ENCODE assay signal across 8 mouse cellular contexts in genomic region chr13:92130994-92131383, GRCm38 (mm10). TPM values are rescaled to one million over a fixed set of nuclear protein-coding genes. Genes with fewer than 3 reads are reported as not detected.
DNase-seq lines count a peak whose midpoint lies in the region; ATAC-seq and TF ChIP-seq lines count a peak whose summit lies in the region.

No protein-coding gene starts in this region.

- H3K4me1 ChIP-seq in lung, postnatal 0 days (ENCODE audit: insufficient read depth, low read depth, low read length), result peaks cover 4% of the 10 kb centered on the region; the same call in 1 of the 2 replicates
- peaks cover 10% of the 10 kb centered on the region for H3K4me1 ChIP-seq in embryonic facial prominence, embryonic 10.5 days
- peaks cover 4% of the 10 kb centered on the region; the same call in 1 of the 2 replicates for H3K4me1 ChIP-seq in limb, embryonic 11.5 days (ENCODE audit: control insufficient read depth, insufficient read depth, low read length)
- peaks cover 12% of the 10 kb centered on the region for H3K4me1 ChIP-seq in neural tube, embryonic 13.5 days (replicated peaks)
- H3K4me1 ChIP-seq in thymus, adult 2 months (replicated peaks; ENCODE audit: control insufficient read depth, insufficient read depth, low read length), result no peaks in the 10 kb centered on the region

- H3K9me3 ChIP-seq in lung, postnatal 0 days (ENCODE audit: low read length), result no peaks in the 10 kb centered on the region
- no peaks in the 10 kb centered on the region for H3K9me3 ChIP-seq in embryonic facial prominence, embryonic 10.5 days
- H3K9me3 ChIP-seq in limb, embryonic 11.5 days (ENCODE audit: control insufficient read depth, low read length), result no peaks in the 10 kb centered on the region
- no peaks in the 10 kb centered on the region for H3K9me3 ChIP-seq in neural tube, embryonic 13.5 days

- peak overlapping the region; percentile 49 for H3K4me3 ChIP-seq in lung, postnatal 0 days (ENCODE audit: low read depth, low read length)
- peak overlapping the region; percentile 70 for H3K4me3 ChIP-seq in embryonic facial prominence, embryonic 10.5 days
- peak overlapping the region; percentile 44 for H3K4me3 ChIP-seq in limb, embryonic 11.5 days (ENCODE audit: low read depth, low read length)
- H3K4me3 ChIP-seq in neural tube, embryonic 13.5 days, result peak overlapping the region; percentile 55
- no peak overlapping the region for H3K4me3 ChIP-seq in thymus, adult 2 months (ENCODE audit: control insufficient read depth, insufficient read depth, low read length)

- no peaks in the 10 kb centered on the region for H3K36me3 ChIP-seq in lung, postnatal 0 days (ENCODE audit: insufficient read depth, low read length)
- no peaks in the 10 kb centered on the region for H3K36me3 ChIP-seq in embryonic facial prominence, embryonic 10.5 days (replicated peaks)
- no peaks in the 10 kb centered on the region for H3K36me3 ChIP-seq in limb, embryonic 11.5 days (ENCODE audit: control insufficient read depth, insufficient read depth, low read length)
- H3K36me3 ChIP-seq in neural tube, embryonic 13.5 days, result no peaks in the 10 kb centered on the region
- no peaks in the 10 kb centered on the region for H3K36me3 ChIP-seq in thymus, adult 2 months (ENCODE audit: control insufficient read depth, insufficient read depth, low read length)

- no peak overlapping the region for H3K9ac ChIP-seq in lung, postnatal 0 days (replicated peaks; ENCODE audit: low read depth)
- no peak overlapping the region for H3K9ac ChIP-seq in limb, embryonic 11.5 days (ENCODE audit: low read length)
- peak overlapping the region; percentile 71 for H3K9ac ChIP-seq in neural tube, embryonic 13.5 days

- ATAC-seq in lung, postnatal 0 days, result 0 out of 2 replicates have a peak, but pooled peaks have one; percentile 4
- peak; percentile 65 for ATAC-seq in limb, embryonic 11.5 days (ENCODE audit: insufficient number of reproducible peaks, low FRiP score, low TSS enrichment, low read depth)
- ATAC-seq in neural tube, embryonic 13.5 days (ENCODE audit: low read depth), result peak; percentile 65

- no peak overlapping the region for H3K27ac ChIP-seq in lung, postnatal 0 days (ENCODE audit: low read length)
- H3K27ac ChIP-seq in embryonic facial prominence, embryonic 10.5 days (replicated peaks), result no peak overlapping the region
- no peak overlapping the region for H3K27ac ChIP-seq in limb, embryonic 11.5 days (replicated peaks; ENCODE audit: low read depth, low read length)
- no peak overlapping the region for H3K27ac ChIP-seq in neural tube, embryonic 13.5 days (replicated peaks)
- H3K27ac ChIP-seq in thymus, adult 2 months (ENCODE audit: control insufficient read depth, insufficient read depth, low read length), result no peak overlapping the region

- intact Hi-C loops in heart, postnatal 10 days (cut with DNase I), result no loop called here

- WGBS in lung, postnatal 0 days, result 6% methylated on average over 22 of the region's 22 CpGs
- 15% methylated on average over 22 of the region's 22 CpGs for WGBS in embryonic facial prominence, embryonic 10.5 days
- 13% methylated on average over 22 of the region's 22 CpGs for WGBS in limb, embryonic 11.5 days
- WGBS in neural tube, embryonic 13.5 days, result 12% methylated on average over 22 of the region's 22 CpGs
- 21% methylated on average over 22 of the region's 22 CpGs for WGBS in thymus, adult 2 months

- TF ChIP-seq CTCF in lung, postnatal 0 days (IDR thresholded peaks at IDR 0.05), result no peak
- no peak for TF ChIP-seq CTCF in thymus, adult 2 months (IDR thresholded peaks at IDR 0.05; ENCODE audit: borderline replicate concordance, control insufficient read depth, extremely low read depth, insufficient read depth, low read length, poor library complexity)

- no peak for TF ChIP-seq EP300 in lung, postnatal 0 days (IDR thresholded peaks at IDR 0.05)

- TF ChIP-seq POLR2A in thymus, adult 2 months (IDR thresholded peaks at IDR 0.05; ENCODE audit: control insufficient read depth, extremely low read depth, insufficient read depth, low read length, poor library complexity), result no peak

- no peak for DNase-seq in lung, postnatal 0 days (ENCODE audit: low spot score)
- no peak for DNase-seq in lung, postnatal 25 days (ENCODE audit: low spot score)
- DNase-seq in embryonic facial prominence, embryonic 10.5 days (ENCODE audit: low spot score), result peak; percentile 44
- peak; percentile 7 to 15 for DNase-seq in heart, postnatal 10 days
- DNase-seq in limb, embryonic 11.5 days (ENCODE audit: low spot score), result peak; percentile 56
- DNase-seq in thymus, adult 2 months, result no peak
- no peak for DNase-seq in spleen, postnatal 14 days (ENCODE audit: low spot score in 2 of 2)

- peak overlapping the region; percentile 86 for H3K4me2 ChIP-seq in lung, postnatal 0 days (replicated peaks; ENCODE audit: low read depth, low read length)
- peak overlapping the region; percentile 94 for H3K4me2 ChIP-seq in limb, embryonic 11.5 days (ENCODE audit: low read depth, severe bottlenecking)
- peak overlapping the region; percentile 85 for H3K4me2 ChIP-seq in neural tube, embryonic 13.5 days

- H3K27me3 ChIP-seq in lung, postnatal 0 days (replicated peaks; ENCODE audit: insufficient read depth, low read length), result no peaks in the 10 kb centered on the region; the same call in 1 of the 2 replicates
- peaks cover 45% of the 10 kb centered on the region for H3K27me3 ChIP-seq in embryonic facial prominence, embryonic 10.5 days (replicated peaks; ENCODE audit: low read depth, poor library complexity, severe bottlenecking)
- H3K27me3 ChIP-seq in limb, embryonic 11.5 days (ENCODE audit: control insufficient read depth, insufficient read depth, low read length), result peaks cover 36% of the 10 kb centered on the region
- peaks cover 44% of the 10 kb centered on the region for H3K27me3 ChIP-seq in neural tube, embryonic 13.5 days
- H3K27me3 ChIP-seq in thymus, adult 2 months (ENCODE audit: control insufficient read depth, insufficient read depth, low read length), result no peaks in the 10 kb centered on the region; the same call in 1 of the 2 replicates

RNA-seq across cellular contexts. Expression of gene Rasgrf2, which starts 0.5 kb away (rescaled TPM):
- polyA plus RNA-seq in lung, postnatal 0 days (2015; fragmentation: Nextera tagmentation; extraction: Ambion mirVana), result 4.0 and 5.3 TPM in 2 replicates
- polyA plus RNA-seq in embryonic facial prominence, embryonic 10.5 days (2016; fragmentation: Nextera tagmentation; extraction: Ambion mirVana), result 0.04 TPM in 1 of 2 replicates, not detected in the other
- 1 to 10 TPM; 2.5 to 2.6 TPM for total RNA-seq in heart, postnatal 10 days (2021)
- 0.05 TPM in 1 of 2 replicates, not detected in the other for polyA plus RNA-seq in limb, embryonic 11.5 days (2014; fragmentation: Nextera tagmentation; extraction: Ambion mirVana)
- 1.4 and 1.7 TPM in 2 replicates for polyA plus RNA-seq in neural tube, embryonic 13.5 days (2015; fragmentation: Nextera tagmentation; extraction: Ambion mirVana)
- 6.3 and 8.7 TPM in 2 replicates for polyA plus RNA-seq in thymus, adult 2 months (2012; rRNA removed)

Comparison
In these comparisons a context has a peak if more than half of its experiments do, and no peak if none do; other contexts are left out.
1. ATAC-seq: peak in every context shown above with its lines; median percentile 65 in limb, embryonic 11.5 days; 65 in neural tube, embryonic 13.5 days; 4 in lung, postnatal 0 days.
2. DNase-seq: peak in embryonic facial prominence, embryonic 10.5 days (single experiment), heart, postnatal 10 days (2 of 2) and limb, embryonic 11.5 days (single experiment); none in lung, postnatal 0 days (single experiment), lung, postnatal 25 days (single experiment), thymus, adult 2 months (single experiment) and spleen, postnatal 14 days (0 of 2).
3. Peak in every context shown above with its lines, with median percentiles within 50 percentile points of each other: H3K4me2 ChIP-seq.